Mouse (Mus musculus): ENCODE results near the gene Plxnd1. TPM values are rescaled to one million over a fixed set of nuclear protein-coding genes. Genes with fewer than 3 reads are reported as not detected.

Gene Plxnd1
- polyA plus RNA-seq, 1 experiment from 2014 or later, result 84.2 TPM

DNA sequence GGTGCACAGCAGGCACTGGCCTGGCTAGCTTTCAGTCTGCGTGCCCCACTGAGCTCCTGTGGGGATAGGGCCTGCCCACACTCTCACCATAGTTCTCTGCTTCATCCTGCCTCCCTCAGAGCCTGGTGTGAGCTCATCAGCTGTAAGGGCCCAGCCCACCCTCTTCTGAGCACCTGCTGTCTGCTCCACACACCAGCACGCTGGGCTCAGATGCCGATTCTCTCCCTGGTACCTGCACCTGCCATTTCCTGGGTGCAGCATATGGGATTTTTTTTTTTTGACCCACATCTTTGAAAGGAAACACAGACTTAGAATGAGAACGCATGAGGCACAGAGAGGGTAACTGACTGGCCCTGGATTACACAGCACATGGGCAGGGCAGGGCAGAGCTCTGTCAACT, 5.2 kb downstream of the Plxnd1 start:
- no peak for TF ChIP-seq CTCF (IDR thresholded peaks at IDR 0.05; ENCODE audit: low read depth)
- Histone ChIP-seq H3K27ac (ENCODE audit: low read depth) (no peak overlapping the region), H3K36me3 (ENCODE audit: insufficient read depth) (peaks cover 21% of the 10 kb centered on the region), H3K4me2 (peak overlapping the region; percentile 91), H3K27me3 (ENCODE audit: insufficient read depth, low read length) (peaks cover 18% of the 10 kb centered on the region), H3K9ac (peak overlapping the region; percentile 77; the same call in 1 of the 2 replicates), H3K4me1 (ENCODE audit: insufficient read depth) (peaks cover 29% of the 10 kb centered on the region), H3K9me3 (ENCODE audit: low read depth, low read length) (no peaks in the 10 kb centered on the region), H3K4me3 (ENCODE audit: low read depth, low read length) (peak overlapping the region; percentile 70)
- DNase-seq, result no peak
- 69% methylated on average over 4 of the region's 4 CpGs for WGBS
- no peak for ATAC-seq (ENCODE audit: insufficient read depth)

DNA sequence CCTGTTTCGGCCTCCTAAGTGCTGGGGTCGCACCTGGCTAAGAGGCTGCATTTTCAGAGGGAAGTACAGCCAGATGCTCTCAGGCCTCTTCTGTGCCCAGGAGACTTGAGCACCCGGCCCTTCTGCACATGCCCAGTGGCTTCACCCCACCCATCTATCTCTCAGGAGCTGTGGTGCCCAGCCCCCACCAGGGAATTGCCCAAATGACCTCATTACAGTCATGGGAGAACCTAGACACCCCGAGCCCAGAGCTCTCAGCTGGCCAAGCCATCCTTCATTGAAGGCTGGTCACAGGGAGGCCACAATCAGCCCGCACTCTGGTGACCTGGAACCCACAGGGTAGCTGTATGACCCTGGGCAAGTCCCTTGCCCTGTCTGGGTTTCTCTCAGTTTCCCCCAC, 5.8 kb downstream of the Plxnd1 start:
- peak overlapping the region; percentile 91 for H3K4me2 ChIP-seq
- no peak for TF ChIP-seq CTCF (IDR thresholded peaks at IDR 0.05; ENCODE audit: low read depth)
- no peak for DNase-seq
- no peak overlapping the region for H3K27ac ChIP-seq (ENCODE audit: low read depth)
- no peaks in the 10 kb centered on the region for H3K9me3 ChIP-seq (ENCODE audit: low read depth, low read length)
- no peak overlapping the region; the same call in 1 of the 2 replicates for H3K9ac ChIP-seq
- H3K4me3 ChIP-seq (ENCODE audit: low read depth, low read length), result peak overlapping the region; percentile 70
- H3K4me1 ChIP-seq (ENCODE audit: insufficient read depth), result peaks cover 33% of the 10 kb centered on the region
- WGBS, result 63% methylated on average over 5 of the region's 5 CpGs
- ATAC-seq (ENCODE audit: insufficient read depth), result no peak
- peaks cover 21% of the 10 kb centered on the region for H3K36me3 ChIP-seq (ENCODE audit: insufficient read depth)
- H3K27me3 ChIP-seq (ENCODE audit: insufficient read depth, low read length), result peaks cover 14% of the 10 kb centered on the region

DNA sequence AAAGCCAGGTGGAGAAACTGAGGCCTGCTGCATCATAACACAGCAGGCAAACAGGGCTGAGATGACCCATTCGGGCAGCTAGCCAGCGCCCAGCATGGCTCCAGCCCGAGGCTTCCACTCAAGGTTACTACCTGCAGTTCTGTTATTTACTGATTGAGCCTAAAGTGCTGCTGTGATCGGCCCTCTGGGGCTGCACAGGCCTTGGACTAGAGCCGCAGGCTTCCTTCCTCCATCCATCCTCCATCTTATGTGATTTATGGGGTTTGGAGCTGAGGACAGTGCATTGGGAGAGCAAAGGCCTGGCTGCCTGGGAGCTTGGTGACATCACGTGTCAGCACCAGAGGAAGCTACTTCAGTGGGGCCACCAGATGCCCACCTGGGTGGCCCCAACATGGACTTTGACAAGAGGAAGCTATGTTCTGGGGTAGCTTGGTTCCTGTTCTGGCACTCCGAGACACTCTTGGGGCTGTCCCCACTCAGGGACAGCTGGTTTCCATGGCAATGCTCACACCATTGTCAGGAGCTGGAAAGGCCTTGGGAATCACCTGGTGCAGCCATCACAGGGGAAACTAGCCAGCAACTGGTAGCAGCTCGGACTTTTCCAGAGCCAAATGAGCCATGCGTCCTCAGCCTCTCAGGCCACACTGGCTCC, 7.6 kb downstream of the Plxnd1 start:
- H3K9ac ChIP-seq, result peak overlapping the region; percentile 34; the same call in 1 of the 2 replicates
- no peak for TF ChIP-seq CTCF (IDR thresholded peaks at IDR 0.05; ENCODE audit: low read depth)
- H3K27me3 ChIP-seq (ENCODE audit: insufficient read depth, low read length), result no peaks in the 10 kb centered on the region
- peak overlapping the region; percentile 9; the same call in 1 of the 2 replicates for H3K4me3 ChIP-seq (ENCODE audit: low read depth, low read length)
- peak overlapping the region; percentile 94 for H3K27ac ChIP-seq (ENCODE audit: low read depth)
- peak overlapping the region; percentile 91 for H3K4me2 ChIP-seq
- ATAC-seq (ENCODE audit: insufficient read depth), result no peak
- DNase-seq, result peak; percentile 44
- H3K4me1 ChIP-seq (ENCODE audit: insufficient read depth), result peaks cover 49% of the 10 kb centered on the region
- no peaks in the 10 kb centered on the region for H3K9me3 ChIP-seq (ENCODE audit: low read depth, low read length)
- 42% methylated on average over 9 of the region's 9 CpGs for WGBS
- peaks cover 21% of the 10 kb centered on the region for H3K36me3 ChIP-seq (ENCODE audit: insufficient read depth)

DNA sequence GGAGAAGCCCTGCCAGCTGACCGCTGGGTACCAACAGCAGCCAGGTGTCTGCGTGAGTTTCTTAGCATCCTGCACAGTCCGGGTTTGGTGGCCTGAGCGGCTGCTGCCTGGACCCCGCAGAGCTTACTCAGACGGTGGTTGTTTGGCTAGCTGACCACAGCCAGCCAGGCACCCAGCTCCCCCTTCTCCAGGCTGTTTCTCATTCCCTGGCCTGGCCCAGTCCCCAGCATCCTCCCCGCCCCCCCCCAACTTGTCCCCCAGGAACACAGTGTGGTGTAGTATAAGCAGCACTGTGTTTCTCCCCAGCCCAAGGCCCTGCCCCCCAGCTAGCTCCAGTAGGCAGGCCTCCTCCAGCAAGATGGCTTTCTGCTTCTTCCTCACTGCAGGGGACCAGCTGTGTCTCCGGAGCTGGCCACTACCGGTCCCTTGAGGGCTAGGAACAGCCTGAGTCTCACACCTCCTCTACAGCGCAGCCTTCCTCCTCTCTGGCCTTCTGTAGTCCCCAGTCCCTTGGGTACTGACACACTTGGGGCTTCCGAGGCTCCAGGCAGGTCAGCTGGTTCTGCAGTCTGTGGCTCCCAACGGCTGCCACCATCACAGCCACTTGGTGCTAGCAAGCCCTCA, 8.2 kb downstream of the Plxnd1 start:
- 44% methylated on average over 12 of the region's 12 CpGs for WGBS
- no peak for TF ChIP-seq CTCF (IDR thresholded peaks at IDR 0.05; ENCODE audit: low read depth)
- Histone ChIP-seq H3K36me3 (ENCODE audit: insufficient read depth) (peaks cover 21% of the 10 kb centered on the region), H3K27me3 (ENCODE audit: insufficient read depth, low read length) (no peaks in the 10 kb centered on the region), H3K4me3 (ENCODE audit: low read depth, low read length) (peak overlapping the region; percentile 9; the same call in 1 of the 2 replicates), H3K4me1 (ENCODE audit: insufficient read depth) (peaks cover 52% of the 10 kb centered on the region), H3K27ac (ENCODE audit: low read depth) (peak overlapping the region; percentile 94), H3K9ac (peak overlapping the region; percentile 34), H3K9me3 (ENCODE audit: low read depth, low read length) (no peaks in the 10 kb centered on the region), H3K4me2 (peak overlapping the region; percentile 91)
- DNase-seq (peak; percentile 37), ATAC-seq (ENCODE audit: insufficient read depth) (no peak)

DNA sequence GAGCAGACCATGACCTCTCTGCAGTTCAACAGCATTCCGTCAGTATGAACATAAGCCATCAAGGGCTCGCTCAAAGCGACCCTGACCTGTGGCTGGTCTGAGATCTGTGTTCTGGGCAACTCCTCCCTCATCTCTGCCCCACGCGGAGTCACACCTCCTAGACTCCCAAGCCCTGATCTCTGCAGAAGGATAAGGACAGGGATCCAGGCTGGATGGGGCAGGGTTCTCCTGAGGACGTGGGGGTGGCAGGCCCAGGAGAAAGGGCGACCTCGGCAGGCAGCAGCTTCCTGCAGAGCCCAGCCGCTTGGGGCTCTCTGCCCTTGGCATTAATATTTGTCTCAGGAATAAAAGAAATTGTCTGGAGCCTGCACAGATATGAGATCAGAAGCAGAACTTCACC, 9.2 kb downstream of the Plxnd1 start:
- H3K4me3 ChIP-seq (ENCODE audit: low read depth, low read length), result no peak overlapping the region
- peaks cover 15% of the 10 kb centered on the region for H3K36me3 ChIP-seq (ENCODE audit: insufficient read depth)
- ATAC-seq (ENCODE audit: insufficient read depth), result no peak
- no peaks in the 10 kb centered on the region for H3K27me3 ChIP-seq (ENCODE audit: insufficient read depth, low read length)
- H3K27ac ChIP-seq (ENCODE audit: low read depth), result peak overlapping the region; percentile 94
- H3K4me1 ChIP-seq (ENCODE audit: insufficient read depth), result peaks cover 52% of the 10 kb centered on the region
- 0 out of 2 replicates have a peak overlapping the region, but pooled peaks have one; percentile 20 for H3K9ac ChIP-seq
- peak overlapping the region; percentile 91 for H3K4me2 ChIP-seq
- WGBS, result 20% methylated on average over 9 of the region's 9 CpGs
- TF ChIP-seq CTCF (IDR thresholded peaks at IDR 0.05; ENCODE audit: low read depth), result no peak
- peak; percentile 33 for DNase-seq
- no peaks in the 10 kb centered on the region for H3K9me3 ChIP-seq (ENCODE audit: low read depth, low read length)

DNA sequence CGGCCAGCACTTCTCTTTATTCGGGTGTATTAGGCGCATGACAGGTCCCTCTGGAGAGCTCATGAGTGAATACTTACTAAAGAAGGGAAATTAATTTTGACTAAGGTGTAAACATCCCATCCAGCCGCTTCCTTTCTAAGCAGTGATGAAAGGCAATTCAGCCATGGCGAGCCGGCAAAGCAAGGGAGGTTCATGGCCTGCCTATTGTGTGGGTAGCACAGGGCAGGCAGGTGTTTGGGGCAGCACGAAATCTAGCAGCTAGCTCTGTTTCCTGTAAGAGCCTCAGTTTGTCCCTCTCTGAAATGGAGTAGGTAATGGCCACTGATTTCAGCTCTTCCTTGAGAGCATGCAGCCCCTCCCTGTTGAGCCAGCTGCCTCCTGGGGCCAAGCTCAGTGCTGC, 10.2 kb downstream of the Plxnd1 start:
- Histone ChIP-seq H3K36me3 (ENCODE audit: insufficient read depth) (peaks cover 17% of the 10 kb centered on the region), H3K4me2 (peak overlapping the region; percentile 91), H3K9me3 (ENCODE audit: low read depth, low read length) (no peaks in the 10 kb centered on the region), H3K9ac (no peak overlapping the region), H3K4me1 (ENCODE audit: insufficient read depth) (peaks cover 52% of the 10 kb centered on the region), H3K27ac (ENCODE audit: low read depth) (peak overlapping the region; percentile 94), H3K27me3 (ENCODE audit: insufficient read depth, low read length) (no peaks in the 10 kb centered on the region), H3K4me3 (ENCODE audit: low read depth, low read length) (peak overlapping the region; percentile 12; the same call in 1 of the 2 replicates)
- no peak for TF ChIP-seq CTCF (IDR thresholded peaks at IDR 0.05; ENCODE audit: low read depth)
- ATAC-seq (ENCODE audit: insufficient read depth), result no peak
- peak; percentile 69 for DNase-seq
- WGBS, result 58% methylated on average over 7 of the region's 7 CpGs
